Mouse (Mus musculus) forebrain, postnatal 0 days (tissue): Measurements from ENCODE around the gene Adcy1. TPM values are rescaled to one million over a fixed set of nuclear protein-coding genes. Genes with fewer than 3 reads are reported as not detected.

Source experiments
- ATAC-seq: fragments of 200-750 bp; cut with Nextera tagmentation; 2 replicates; pipeline ENCODE4 v1.8.0; 2017; ENCODE audit warnings: mild to moderate bottlenecking, moderate library complexity
- DNase-seq: peaks from one replicate; pipeline ENCODE4 v3.0.0-alpha.2; 2015
- H3K27ac ChIP-seq: fragments of 300-500 bp; sonication (generic); 2 replicates; pipeline ENCODE4 v1.5.1; 2014; ENCODE audit warnings: low read depth, mild to moderate bottlenecking, antibody characterized with exemption, low read length, moderate library complexity, mixed read lengths
- H3K27me3 ChIP-seq: fragments of 300-500 bp; sonication (generic); 2 replicates; pipeline ENCODE4 v1.6.1; 2014; ENCODE audit warnings: mild to moderate bottlenecking, low read length, mixed read lengths; ENCODE audit not compliant: insufficient read depth
- H3K36me3 ChIP-seq: fragments of 300-500 bp; sonication (generic); 2 replicates; pipeline ENCODE4 v1.6.1; 2014; ENCODE audit warnings: mild to moderate bottlenecking, moderate library complexity; ENCODE audit not compliant: insufficient read depth
- H3K4me1 ChIP-seq: fragments of 300-500 bp; sonication (generic); 2 replicates; pipeline ENCODE4 v1.6.1; 2014; ENCODE audit warnings: antibody characterized with exemption; ENCODE audit not compliant: insufficient read depth
- H3K4me2 ChIP-seq: fragments of 300-500 bp; sonication (generic); 2 replicates; pipeline ENCODE4 v1.6.1; 2014; ENCODE audit warnings: low read depth, mild to moderate bottlenecking, moderate library complexity
- H3K4me3 ChIP-seq: fragments of 300-500 bp; sonication (generic); 2 replicates; pipeline ENCODE4 v1.5.1; 2014; ENCODE audit warnings: low read depth, low read length, mixed read lengths
- H3K9ac ChIP-seq: fragments of 300-500 bp; sonication (generic); 2 replicates; pipeline ENCODE4 v1.6.1; 2014; ENCODE audit warnings: mild to moderate bottlenecking
- H3K9me3 ChIP-seq: fragments of 300-500 bp; sonication (generic); 2 replicates; pipeline ENCODE4 v1.6.1; 2016; ENCODE audit warnings: low read length
- CTCF ChIP-seq: sonication (generic); IDR thresholded peaks from 2 replicates; pipeline ENCODE4 v1.5.1; 2016; ENCODE audit warnings: antibody characterized with exemption, control low read depth, low read depth
- WGBS: fragments of 180-500 bp; shearing (Covaris S2); extraction: QIAGEN DNeasy Blood & Tissue Kit; methylation state at CpG from one replicate; pipeline ENCODE4 v1.1.7; 2014; 5-methylcytosine and 5-hydroxymethylcytosine counted together
- polyA plus RNA-seq: library from polyadenylated mRNA; unstranded; fragments of >200 nt; fragmentation: Nextera tagmentation; extraction: Ambion mirVana; gene quantifications from 2 replicates; pipeline ENCODE4 v1.2.1, GENCODE M21; 2015
- total RNA-seq: library from RNA; depleted of rRNA; stranded (reverse); fragments of >200 nt; gene quantifications from 2 replicates; pipeline ENCODE4 v1.2.3, GENCODE M21; 2014

Adcy1 gene
- total and polyA plus RNA-seq, 2 experiments from 2014 or later, result 13.6 to 115 TPM

DNA sequence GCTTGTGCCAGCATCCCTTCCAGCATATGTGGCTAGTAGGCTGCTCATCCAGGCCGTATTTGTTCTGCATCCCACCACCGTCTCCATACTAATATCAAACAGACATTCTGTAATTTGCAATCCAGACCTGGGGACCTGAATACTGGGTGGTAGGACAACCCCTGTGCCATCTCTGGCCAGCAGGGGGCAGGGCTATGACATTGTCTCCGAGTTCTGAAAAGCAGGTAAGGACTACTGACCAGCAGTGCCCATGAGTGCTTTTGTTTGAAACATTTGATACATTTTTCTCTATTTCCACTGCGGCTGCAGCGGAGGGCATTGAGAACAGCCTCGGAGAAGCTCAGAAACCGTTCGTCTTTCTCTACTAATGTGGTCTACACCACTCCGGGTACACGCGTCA is 81.1 kb downstream of the Adcy1 start:
- 0 out of 2 replicates have a peak, but pooled peaks cover 9% of the 10 kb centered on the region for H3K36me3 ChIP-seq
- DNase-seq, result no peak
- WGBS, result 89% methylated on average over 11 of the region's 11 CpGs
- no peak overlapping the region for H3K9ac ChIP-seq
- no peak overlapping the region for H3K4me2 ChIP-seq
- no peaks in the 10 kb centered on the region for H3K9me3 ChIP-seq
- H3K27me3 ChIP-seq, result no peaks in the 10 kb centered on the region
- no peak overlapping the region for H3K27ac ChIP-seq
- H3K4me3 ChIP-seq, result no peak overlapping the region
- ATAC-seq, result no peak
- H3K4me1 ChIP-seq, result no peaks in the 10 kb centered on the region
- peak; percentile 42 for TF ChIP-seq CTCF

DNA sequence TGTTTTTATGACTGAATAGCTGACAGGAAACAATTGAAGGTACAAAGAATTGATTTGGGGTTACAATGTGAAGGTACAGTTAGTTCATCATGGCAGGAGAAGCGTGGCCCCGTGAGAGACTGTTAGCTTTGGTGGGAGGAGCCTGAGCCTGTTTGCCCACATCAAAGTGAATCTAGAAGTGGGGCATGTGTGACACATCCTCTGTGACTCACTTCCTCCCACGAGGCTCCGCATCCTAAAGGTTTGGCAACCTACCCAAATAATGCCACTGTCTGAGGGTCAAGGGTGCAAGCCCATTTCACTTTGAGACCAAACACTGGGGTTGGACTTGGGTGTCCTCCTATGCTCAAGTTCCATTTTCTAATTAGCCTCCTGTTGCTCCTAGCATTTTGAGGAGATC is 81.9 kb downstream of the Adcy1 start:
- Histone ChIP-seq H3K4me1 (no peaks in the 10 kb centered on the region), H3K4me3 (no peak overlapping the region), H3K9ac (no peak overlapping the region), H3K4me2 (no peak overlapping the region), H3K36me3 (0 out of 2 replicates have a peak, but pooled peaks cover 14% of the 10 kb centered on the region), H3K27me3 (no peaks in the 10 kb centered on the region), H3K9me3 (no peaks in the 10 kb centered on the region), H3K27ac (no peak overlapping the region)
- no peak for ATAC-seq
- TF ChIP-seq CTCF, result no peak
- WGBS, result 83% methylated on average over 4 of the region's 4 CpGs
- DNase-seq, result no peak

DNA sequence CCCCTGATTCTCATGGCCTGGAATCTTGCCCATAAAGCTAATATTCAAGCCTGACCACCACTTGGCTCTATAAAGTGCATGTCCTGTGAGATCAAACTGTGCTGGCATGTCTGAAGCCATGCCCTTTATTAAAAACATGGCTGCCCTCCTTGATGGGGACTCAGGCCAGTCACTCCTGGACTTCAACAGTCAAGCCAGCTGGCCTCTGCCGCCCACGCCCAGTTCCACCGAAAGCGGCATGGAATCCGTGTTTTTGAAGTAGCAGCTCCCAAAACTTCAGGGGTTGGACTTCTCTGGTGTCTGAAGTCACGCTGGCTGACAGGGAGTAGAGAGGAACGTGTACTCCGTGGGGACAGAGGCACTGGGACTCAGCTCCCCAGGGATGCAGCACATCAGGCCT is 84.2 kb downstream of the Adcy1 start:
- H3K27me3 ChIP-seq, result no peaks in the 10 kb centered on the region
- H3K4me3 ChIP-seq, result no peak overlapping the region
- no peak for TF ChIP-seq CTCF
- DNase-seq (no peak), ATAC-seq (no peak)
- H3K27ac ChIP-seq, result no peak overlapping the region
- H3K9me3 ChIP-seq, result no peaks in the 10 kb centered on the region
- no peak overlapping the region for H3K4me2 ChIP-seq
- no peaks in the 10 kb centered on the region for H3K4me1 ChIP-seq
- 95% methylated on average over 8 of the region's 8 CpGs for WGBS
- no peak overlapping the region for H3K9ac ChIP-seq
- peaks cover 31% of the 10 kb centered on the region; the same call in 1 of the 2 replicates for H3K36me3 ChIP-seq

DNA sequence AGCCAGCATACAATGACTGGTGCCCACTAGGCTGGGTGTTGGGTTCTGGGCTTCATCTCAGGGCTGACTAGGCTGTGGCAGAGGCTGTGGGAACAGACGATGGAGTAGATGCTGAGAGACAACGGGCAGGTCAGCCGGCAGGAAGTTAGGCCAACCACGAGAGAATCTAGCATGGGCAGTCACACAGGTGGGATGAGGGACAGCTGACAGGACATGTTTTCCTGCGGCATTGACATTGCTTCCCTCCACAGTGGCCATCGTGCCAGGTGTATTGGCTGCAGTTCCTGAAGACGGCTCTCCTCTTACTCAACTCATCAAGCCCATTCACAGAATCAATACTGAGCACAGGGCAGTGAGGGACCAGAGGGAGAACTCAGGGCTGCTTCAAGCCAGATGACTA is 84.7 kb downstream of the Adcy1 start:
- TF ChIP-seq CTCF, result no peak
- WGBS, result 92% methylated on average over 7 of the region's 7 CpGs

DNA sequence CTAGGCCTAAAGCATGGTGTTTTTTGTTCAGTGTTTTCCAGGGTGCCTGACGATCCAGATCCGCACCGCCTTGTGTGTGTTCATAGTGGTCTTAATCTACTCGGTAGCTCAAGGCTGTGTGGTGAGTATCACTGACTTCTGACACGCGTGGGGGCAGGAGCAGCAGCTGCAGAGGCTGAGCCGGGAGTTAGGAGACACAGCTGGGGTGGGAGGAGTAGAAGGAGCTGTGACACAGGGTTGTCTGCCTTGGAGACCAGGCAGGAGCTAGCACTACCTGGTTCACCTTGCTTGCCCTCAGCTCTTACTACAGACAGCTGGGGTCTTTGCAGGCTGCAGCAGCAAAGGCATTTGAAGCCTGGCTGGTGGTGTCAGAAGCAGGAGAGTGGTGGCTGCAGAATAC is 86.2 kb downstream of the Adcy1 start:
- ATAC-seq, result no peak
- Histone ChIP-seq H3K4me3 (no peak overlapping the region), H3K4me1 (no peaks in the 10 kb centered on the region), H3K36me3 (peaks cover 31% of the 10 kb centered on the region; the same call in 1 of the 2 replicates), H3K9ac (no peak overlapping the region), H3K27me3 (no peaks in the 10 kb centered on the region), H3K4me2 (no peak overlapping the region), H3K9me3 (no peaks in the 10 kb centered on the region), H3K27ac (no peak overlapping the region)
- WGBS, result 68% methylated on average over 7 of the region's 7 CpGs
- no peak for DNase-seq
- TF ChIP-seq CTCF, result no peak

More for the DNA sequence above, 84.7 kb downstream of the Adcy1 start:
- no peaks in the 10 kb centered on the region for H3K27me3 ChIP-seq
- no peaks in the 10 kb centered on the region for H3K9me3 ChIP-seq
- no peak for DNase-seq
- no peak overlapping the region for H3K4me2 ChIP-seq
- no peak for ATAC-seq
- H3K9ac ChIP-seq, result no peak overlapping the region
- H3K36me3 ChIP-seq, result peaks cover 31% of the 10 kb centered on the region; the same call in 1 of the 2 replicates
- no peaks in the 10 kb centered on the region for H3K4me1 ChIP-seq
- no peak overlapping the region for H3K4me3 ChIP-seq
- no peak overlapping the region for H3K27ac ChIP-seq

DNA sequence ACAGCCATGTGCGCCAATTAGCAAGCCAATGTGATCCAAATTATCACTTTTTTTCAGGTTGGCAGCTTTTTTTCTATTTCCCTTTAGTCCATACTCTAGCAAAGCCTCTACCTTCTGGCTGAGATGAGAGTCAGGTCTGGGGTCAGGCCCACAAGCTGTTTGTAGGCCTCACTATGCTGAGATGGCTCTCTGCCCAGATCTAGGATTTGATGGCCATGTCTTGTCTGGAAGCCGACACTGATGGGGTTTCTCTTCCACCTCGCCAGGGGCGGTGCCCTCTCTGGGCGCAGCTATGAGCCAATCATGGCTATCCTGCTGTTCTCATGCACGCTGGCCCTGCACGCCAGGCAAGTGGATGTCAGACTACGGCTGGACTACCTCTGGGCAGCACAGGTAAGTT is 87.2 kb downstream of the Adcy1 start:
- no peak overlapping the region for H3K9ac ChIP-seq
- no peak overlapping the region for H3K27ac ChIP-seq
- no peak overlapping the region for H3K4me3 ChIP-seq
- DNase-seq (no peak), ATAC-seq (peak; percentile 30; the same call in 1 of the 2 replicates)
- H3K27me3 ChIP-seq, result no peaks in the 10 kb centered on the region
- no peak overlapping the region for H3K4me2 ChIP-seq
- WGBS, result 76% methylated on average over 8 of the region's 8 CpGs
- H3K4me1 ChIP-seq, result no peaks in the 10 kb centered on the region
- peaks cover 31% of the 10 kb centered on the region; the same call in 1 of the 2 replicates for H3K36me3 ChIP-seq
- H3K9me3 ChIP-seq, result no peaks in the 10 kb centered on the region
- TF ChIP-seq CTCF, result no peak

DNA sequence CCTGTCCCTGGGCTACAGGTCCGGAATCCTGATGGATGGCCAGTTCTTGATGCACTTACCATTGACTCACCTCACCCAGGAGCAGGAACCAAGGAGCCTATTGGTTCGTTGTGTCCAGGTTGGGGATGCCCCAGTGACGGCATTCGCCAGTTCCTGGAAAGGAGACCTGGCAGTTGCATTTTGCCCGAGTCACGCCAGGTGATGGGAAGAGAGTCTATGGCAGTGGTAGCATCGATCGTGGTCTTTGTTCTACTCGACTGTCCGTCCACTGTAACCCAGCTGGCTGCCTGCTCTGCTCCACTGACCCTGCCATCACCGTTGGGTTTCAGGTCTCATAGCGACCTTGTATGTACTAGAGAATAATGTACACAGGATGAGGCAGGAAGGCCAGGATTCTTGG is 89.1 kb downstream of the Adcy1 start:
- TF ChIP-seq CTCF, result no peak
- Histone ChIP-seq H3K9ac (no peak overlapping the region), H3K27ac (no peak overlapping the region), H3K4me2 (no peak overlapping the region), H3K9me3 (no peaks in the 10 kb centered on the region), H3K4me1 (no peaks in the 10 kb centered on the region), H3K36me3 (peaks cover 26% of the 10 kb centered on the region; the same call in 1 of the 2 replicates), H3K4me3 (no peak overlapping the region), H3K27me3 (no peaks in the 10 kb centered on the region)
- WGBS, result 95% methylated on average over 12 of the region's 12 CpGs
- no peak for DNase-seq
- no peak for ATAC-seq
